Mouse (Mus musculus) CH12.LX (cell line): ENCODE data around the gene Arpp19.

ENCODE experiments used
- E2F4 ChIP-seq: IDR thresholded peaks from 2 replicates; pipeline ENCODE4 v1.6.1; 2011; ENCODE audit warnings: low read depth, low read length, improper control_type of control experiment; ENCODE audit not compliant: insufficient replicate concordance
- ELF1 ChIP-seq: IDR thresholded peaks from 2 replicates; pipeline ENCODE4 v1.6.1; 2014; ENCODE audit warnings: low read depth, mild to moderate bottlenecking, inconsistent platforms, low read length, improper control_type of control experiment

DNA sequence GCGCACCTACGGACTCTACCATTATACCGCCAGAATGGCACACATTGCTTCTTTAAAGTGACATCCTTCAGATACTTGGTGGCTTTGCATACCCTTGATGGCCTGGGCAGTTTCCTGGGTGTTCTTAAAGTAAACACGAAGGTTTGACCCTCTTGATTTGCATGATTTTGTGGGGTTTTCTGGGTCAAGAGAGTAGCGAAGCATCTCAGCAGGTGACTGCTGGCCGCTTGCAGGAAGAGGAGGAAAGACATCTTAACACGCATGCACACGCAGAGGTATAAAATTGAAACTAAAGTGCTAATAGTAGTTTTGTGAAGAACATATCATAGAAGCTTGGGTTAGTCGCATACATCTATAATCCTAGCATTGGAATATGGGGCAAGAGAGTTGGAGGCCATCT is 61.5 kb downstream of the Arpp19 start:
- TF ChIP-seq E2F4 (no peak), ELF1 (no peak)
